Mouse (Mus musculus) ovary, postnatal 14 days (tissue): ENCODE data around the gene Shpk.

Experiments
- DNase-seq: peaks from one replicate; pipeline ENCODE4 v3.0.0; 2022; ENCODE audit warnings: low spot score

The Shpk gene

DNA sequence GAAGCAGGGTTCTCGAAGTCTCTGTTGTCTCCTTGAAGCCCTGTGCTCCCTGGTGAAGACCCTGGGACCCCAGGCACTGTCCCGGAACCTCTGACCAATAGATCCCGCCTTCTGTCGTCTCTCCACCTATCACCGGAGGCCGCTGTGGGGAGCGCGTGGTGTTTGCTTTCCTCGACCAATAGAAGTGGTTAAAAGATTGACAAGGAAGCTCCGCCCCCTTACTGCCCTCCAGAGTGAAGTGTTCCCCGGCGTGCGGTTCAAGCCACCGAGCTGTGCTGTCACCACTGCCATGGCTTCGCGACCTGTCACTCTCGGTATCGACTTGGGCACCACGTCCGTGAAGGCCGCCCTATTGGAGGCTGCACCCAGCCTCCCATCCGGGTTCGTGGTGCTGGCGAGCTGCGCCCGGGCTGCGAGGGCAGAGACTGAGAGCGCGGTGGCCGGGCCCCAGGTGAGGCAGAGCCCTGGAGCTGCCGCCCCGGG is at the start of gene Shpk:
Shpk (plus strand) TSS at position 231 of the 483 bp plus-strand sequence.
- DNase-seq = peak; percentile 87

DNA sequence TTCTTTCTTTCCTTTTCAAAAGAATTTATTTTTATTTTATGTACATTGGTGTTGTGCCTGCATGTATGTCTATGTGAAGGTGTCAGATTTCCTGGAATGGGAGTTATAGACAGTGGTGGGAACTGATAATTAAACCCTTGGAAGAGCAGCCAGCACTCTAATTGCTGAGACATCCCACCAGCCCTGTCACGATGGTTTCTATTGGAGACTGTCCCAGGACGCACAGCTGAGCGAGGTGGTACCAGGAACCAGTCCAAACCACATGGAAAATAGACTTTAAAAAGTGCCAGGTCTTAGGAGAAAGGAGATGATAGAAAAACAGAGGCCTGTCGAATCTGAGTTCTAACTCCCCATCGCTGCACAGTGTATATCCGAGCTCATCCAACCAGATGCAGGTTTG is 44.2 kb upstream of the Shpk start:
- no peak for DNase-seq

DNA sequence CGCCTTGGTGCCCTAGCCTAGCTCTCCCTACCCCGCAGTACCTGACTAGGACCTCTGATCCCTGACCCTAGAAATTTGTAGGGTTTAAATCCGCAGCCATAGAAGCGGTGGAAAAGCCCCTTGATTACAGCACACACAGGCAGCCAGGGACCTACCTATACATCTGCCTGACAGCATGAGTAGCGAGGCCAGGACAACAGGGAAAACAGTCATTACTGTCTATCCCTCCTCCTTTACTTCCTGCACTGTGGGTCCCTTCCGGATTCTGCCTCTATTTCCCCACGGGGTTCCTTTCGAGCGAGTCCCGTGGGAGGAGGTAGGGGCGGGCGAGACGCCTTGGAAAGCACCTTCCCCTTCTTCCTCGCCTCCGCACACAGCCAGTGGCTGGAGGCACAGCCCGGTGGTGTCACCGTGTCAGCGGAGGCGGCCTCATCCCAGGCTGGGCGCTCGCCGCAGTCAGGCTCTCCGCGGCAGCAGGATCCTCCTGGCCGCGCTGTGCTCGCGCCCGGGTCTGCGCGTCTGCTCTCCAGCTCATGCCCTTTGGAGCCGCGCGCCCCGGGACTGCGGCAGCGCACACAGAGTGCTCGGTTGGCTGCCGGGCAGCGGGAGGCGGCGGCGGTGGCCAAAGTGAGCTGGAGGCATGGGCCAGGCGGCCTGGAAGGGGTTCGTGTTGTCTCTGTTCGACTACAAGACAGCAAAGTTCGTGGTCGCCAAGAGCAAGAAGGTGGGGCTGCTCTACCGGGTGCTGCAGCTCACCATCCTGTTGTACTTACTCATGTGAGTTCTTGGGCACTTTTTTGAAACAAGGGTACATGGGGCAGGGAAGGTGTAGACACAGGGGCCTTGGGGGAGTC is 39.1 kb upstream of the Shpk start, which contains the start of gene P2rx5:
P2rx5 (plus strand) TSS at position 465 of the 854 bp plus-strand sequence.
- DNase-seq = peak; percentile 15

DNA sequence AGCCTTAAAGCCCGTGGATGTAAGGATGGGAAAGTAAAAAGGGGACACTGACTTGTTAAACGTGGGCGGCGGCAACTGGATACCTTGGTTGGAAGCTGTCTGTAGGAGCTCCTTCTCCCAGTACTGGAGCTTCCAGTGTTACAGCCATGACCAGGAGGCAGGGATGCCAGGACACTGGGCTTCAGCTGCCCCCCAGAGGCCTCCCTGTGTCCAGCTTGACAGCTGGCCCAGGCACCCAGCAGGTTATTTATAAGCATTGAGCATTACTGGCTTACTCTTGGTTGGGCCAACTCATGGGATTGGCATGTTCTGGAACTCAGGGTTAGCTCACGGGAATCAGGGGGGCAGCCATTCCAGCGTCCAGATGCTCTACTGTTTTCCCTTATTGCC is 38.5 kb upstream of the Shpk start:
- no peak for DNase-seq

DNA sequence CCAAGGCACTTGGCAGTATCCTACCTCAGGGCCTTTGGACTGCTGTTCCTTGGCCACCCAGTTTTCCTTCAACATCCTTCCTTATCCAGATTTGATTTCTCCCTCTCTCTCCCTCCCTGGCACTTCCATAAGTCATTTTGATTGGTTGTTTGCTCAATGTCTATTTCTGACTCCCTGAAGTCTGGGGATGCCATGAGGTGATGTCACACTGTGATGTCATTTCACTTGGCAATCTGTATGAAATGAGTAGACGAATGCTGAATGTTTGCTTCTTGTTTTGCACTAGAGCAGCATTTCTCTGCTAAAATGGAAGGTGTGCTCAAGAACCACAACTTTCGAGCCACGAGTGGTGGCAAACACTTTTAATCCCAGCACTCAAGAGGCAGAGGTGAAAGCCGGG is 37.6 kb upstream of the Shpk start:
- no peak for DNase-seq

DNA sequence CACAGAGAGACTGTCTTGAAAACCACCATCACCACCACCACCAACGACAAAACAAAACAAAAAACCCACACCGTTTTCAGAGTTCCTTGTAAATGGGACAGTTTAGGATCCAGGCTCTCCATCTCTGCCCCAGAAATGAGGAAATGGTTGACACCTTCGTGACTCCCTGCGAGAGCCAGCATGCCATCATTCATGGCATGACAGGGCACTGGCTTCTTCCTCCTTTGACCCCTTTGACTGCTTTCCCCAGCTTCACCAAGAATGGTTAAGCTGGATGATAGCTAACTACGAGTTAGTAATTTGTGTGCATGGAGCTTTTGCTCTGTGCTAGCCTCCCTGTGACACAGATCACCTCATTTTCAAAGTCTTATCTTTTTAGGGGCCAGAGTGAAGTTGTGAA is 37.0 kb upstream of the Shpk start:
- no peak for DNase-seq

DNA sequence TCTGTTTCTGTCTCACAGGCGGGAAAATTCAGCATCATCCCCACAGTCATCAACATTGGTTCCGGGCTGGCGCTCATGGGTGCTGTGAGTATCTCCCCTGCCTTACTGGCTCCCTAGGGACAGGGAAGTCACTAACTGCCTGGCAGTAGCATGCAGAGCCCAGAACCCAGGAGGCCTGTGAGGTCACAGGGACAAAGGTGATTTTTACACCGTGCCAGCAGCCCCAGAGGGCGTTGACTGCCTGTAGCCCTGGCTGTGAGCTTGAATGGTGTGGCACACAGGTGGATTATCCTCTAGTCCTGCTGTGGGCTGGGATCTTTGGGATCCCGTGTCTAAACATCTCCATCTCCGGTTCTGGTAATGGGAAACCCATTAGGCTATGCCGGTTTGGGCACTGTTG is 31.2 kb upstream of the Shpk start:
- no peak for DNase-seq

DNA sequence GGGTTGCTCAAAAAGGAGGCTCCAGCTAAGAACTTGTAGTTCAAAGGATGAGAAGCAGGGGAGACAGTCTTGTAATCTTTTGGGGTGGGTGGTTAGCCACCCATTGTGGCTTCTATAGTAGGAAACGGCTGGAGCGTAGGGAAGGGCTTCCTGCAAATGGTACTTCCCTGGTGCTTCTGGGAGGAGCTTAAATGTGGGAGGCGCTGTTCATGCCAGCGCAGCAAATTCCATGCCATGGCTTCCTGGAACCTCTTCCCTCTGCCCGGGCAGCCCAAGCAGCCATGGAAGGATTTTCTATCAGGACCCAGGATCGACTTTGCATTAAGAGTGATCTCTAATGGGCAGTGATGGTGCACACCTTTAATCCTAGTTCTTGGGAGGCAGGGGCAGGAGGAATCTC is 30.7 kb upstream of the Shpk start:
- DNase-seq = no peak

DNA sequence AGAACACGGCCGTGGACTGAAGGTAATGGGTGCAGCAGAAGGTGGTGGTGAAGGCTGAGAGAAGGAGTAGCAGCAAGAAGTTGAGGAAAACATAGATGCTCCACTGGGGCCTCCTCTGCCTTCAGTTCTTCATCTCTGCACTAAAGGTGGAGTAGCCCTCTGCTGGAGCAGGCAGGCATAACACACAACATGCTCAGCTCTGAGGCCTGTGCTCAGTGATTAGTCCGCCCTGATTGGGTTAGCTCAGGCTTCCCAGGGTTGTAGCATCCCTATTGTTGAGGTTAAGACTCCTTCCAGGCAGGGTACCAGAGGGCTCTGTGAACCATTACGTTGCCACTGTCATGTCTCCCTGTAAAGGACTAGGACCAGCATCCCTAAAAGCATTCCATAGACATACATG is 30.0 kb upstream of the Shpk start:
- peak; percentile 19 for DNase-seq

DNA sequence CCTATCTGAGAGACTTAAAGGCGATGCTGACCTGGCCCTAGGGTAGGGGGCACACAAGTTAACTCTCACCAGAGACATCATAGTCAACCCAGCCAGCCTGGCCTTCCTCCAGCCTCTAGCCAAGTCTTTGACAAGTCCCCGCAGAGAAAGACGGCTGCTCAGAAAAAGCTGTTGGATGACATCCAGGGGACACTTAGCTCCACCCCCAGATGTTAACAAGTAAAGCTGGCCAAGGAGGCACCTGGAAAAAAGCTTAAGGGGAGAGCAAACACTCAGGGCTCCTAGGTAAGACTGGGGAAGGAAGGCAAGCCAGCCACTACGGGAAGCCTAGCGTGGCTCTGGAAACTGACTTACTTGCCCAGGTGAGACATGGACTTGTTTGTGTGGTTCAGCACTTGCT is 27.1 kb upstream of the Shpk start:
- DNase-seq = peak; percentile 23

DNA sequence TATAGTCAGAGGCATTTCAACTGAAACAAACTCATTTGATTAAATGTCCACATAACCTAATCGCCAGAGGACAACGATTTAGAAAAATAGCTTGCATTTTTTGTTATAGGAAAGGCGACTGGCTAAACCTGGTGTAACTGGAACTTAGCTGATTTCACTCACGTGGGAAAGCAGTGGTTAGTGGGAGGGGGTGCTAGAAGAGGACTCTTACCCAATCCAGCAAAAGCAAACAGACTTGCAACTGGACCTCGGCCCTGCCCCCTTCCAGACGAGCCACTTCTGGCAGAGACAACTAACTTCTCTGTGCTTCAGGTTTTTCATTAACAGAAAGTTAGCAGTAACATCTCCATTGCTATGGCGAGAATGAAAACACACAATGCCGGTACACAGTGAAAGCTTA is 23.6 kb upstream of the Shpk start:
- DNase-seq = no peak

DNA sequence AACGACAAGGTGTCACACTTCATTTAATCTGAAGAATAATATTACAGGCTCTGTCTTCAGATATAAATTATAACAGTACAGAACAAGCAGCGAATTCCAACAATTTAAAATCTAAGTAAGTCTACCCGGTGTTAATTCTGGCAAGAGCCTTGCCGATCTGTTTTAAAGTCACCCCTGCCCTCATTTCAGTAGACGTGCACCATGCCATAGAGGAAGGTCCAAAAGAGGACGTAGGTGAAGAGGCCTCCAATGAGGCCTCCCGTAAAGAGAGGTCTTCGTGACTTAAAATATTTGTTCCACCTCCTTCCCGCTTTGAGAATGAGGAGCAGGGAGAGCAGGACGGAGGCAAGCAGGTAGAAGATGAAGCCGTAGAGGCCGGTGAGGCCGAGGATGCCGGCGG is 23.1 kb upstream of the Shpk start:
- DNase-seq = no peak

DNA sequence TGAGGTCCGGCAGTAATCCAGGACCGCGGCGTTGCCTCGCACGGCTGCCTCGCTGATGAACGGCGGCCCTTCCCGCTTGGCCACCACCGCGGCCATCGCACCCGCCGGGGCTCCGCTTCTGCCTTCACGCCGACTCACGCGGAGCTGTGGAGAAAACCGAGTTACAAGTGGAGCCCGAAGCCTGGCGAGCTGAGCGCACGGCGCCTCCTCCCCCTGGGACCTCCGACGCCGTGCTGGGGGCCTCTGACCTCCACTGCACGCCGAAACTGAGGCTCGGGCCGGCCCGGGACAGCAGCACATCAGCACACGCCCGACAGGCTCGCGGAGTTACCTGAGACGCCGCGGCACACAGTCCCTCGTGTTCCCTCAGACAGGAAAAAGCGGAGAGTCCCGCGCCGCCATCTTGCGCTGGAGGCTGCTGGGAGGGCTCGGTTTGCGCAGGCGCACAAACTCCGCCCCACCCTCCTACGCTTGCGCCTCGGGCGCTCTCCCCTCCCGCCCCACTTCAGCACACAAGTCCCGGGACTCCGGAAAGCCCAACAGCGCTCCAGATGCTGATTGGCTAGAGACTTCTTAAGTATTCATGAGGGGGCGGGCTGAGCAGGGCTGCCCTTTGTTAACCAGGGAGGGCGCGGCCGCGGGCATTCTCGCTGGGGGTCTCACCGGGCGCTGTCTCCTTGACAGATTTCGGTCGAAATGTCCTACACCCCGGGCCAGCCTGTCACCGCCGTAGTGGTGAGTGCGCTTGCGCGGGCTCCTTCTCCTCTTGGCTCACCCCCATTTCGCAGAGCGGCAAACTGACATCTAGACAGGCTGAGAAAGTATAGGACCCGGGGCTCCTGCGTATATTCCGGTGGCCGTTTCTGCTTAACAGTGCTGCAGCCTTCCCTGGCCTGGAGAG is 22.4 kb upstream of the Shpk start, which contains the start of the genes Emc6 and Tax1bp3:
Emc6 (minus strand) TSS at position 430 of the 901 bp plus-strand sequence.
Tax1bp3 (plus strand) TSS at position 476 of the 901 bp plus-strand sequence.
- peak; percentile 95 for DNase-seq

DNA sequence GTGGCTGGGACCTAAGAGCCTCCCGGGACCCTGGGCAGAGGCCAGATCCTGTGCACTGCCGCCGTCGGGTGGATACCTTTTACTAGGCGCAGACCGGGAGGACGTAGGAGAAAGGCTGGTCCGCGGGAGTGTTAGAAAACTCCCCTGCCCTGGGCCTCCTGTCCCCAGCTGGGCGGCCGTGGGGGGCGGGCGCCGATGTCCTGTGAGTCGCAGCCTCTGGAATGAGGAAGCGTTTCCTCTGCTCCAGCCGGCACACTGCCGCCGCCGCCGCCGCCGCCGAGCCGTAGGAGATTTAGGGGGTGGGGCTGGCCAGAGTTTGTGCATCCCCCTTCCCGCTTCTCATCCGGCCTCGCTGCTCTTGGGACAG is 21.8 kb upstream of the Shpk start:
- DNase-seq = peak; percentile 67

DNA sequence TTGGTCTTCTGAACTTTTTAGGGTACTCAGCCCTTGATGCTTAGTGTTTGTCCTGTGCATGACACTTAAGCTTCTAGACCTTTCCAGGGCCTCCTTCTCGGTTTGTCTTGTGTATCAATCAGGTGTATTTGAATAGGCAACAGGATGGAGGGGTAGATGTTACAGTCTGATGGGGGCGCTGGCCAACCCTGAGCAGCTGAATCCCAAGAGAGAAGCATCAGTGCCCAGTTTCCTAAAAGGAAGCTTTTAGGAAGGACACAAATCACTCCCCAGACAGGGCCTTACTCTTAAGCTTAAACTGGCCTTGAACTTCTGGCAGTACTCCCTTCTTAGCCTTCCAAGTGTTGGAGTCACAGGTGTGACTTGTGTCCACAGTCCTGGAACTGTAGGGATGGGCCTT is 21.4 kb upstream of the Shpk start:
- no peak for DNase-seq

DNA sequence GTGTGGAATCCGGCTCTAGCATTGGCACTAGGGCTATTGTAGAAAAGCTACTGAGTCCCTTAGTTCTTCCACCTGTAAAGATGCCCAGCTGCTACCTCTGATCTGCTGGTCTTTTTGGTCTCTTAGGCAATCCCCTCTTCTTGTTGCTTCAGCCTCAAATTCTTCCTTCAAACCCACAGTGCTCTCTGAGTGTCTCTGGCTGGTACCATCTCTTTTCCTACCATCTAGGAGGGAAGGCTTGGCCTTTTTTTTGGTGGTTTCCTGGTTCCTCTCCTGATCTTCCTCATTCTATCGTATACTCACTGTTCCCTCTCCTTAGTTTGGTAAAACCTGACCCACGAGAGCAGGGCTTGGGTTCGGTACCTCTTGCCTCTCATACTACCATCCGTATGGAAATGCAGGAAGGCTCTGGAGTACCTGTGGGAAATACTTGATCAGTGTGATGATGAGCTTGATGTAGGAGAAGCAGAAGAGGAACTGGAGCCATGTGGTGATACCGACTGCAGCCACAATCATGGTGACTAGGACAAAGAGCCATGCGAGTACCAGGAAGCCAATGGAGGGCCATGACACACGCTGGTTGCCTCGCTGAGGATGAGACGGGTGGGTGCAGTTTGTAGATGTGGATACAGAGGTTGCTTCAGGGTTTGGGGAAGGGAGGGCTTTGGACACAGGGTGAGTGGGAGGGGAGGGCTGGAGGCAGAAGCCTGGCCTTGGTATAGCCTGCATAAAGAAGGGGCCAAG is 13.2 kb upstream of the Shpk start:
- no peak for DNase-seq

DNA sequence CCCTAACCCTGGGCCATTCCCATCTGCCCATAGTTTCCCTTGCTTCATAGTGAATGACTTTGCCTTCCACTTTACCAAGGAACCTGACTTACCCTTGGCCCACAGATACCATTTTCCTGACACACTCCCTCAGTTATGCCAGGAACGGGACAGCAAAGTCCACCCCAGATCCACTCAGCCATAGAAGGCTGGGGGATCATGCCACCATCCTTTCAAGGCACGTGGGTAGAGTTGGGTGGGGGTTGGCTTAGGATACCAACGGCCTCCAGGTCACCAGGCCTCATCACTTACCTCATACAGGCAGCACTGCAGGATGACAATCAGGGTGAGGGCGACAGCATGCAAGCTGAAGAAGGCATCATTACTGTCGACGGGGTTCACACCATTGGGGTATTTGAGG is 12.0 kb upstream of the Shpk start:
- DNase-seq = no peak

DNA sequence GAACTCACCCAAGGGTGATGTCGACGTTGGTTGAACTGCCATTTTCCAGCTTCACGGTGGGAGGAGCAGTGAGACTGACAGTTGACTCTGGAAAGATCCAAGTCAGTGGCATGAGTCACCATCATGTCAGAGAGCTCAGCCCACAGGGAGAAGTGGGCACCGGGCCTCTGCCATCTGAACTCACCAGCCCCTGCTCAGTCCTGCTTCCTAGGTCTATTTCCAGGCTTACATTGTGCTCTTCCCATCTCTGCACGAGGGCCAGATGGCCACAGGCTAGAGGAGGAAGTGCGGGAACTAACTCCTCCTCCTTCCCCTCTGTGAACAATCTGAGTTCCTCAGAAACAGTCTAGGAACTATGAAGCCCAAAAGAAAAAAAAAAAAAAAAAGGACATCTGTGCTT is 6.2 kb upstream of the Shpk start:
- DNase-seq = no peak

DNA sequence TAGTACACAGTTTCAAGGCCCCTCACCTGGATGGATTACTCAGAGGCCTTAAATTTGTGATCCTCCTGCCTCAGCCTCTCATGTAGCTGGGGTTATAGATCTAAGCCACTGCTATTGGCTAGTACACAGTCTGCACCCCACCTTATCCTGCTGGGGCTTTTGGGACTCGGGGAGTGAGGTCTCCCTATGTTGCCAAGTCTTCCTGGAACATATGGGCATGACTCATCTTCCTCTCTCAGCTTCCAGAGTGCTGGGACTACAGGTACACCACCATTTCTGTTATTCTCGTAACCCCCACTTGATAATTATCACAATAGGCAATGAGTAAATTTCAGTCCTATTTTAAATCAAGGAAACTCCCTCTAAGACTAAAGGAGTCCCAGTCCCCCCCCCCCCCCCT is 4.8 kb upstream of the Shpk start:
- DNase-seq = no peak

DNA sequence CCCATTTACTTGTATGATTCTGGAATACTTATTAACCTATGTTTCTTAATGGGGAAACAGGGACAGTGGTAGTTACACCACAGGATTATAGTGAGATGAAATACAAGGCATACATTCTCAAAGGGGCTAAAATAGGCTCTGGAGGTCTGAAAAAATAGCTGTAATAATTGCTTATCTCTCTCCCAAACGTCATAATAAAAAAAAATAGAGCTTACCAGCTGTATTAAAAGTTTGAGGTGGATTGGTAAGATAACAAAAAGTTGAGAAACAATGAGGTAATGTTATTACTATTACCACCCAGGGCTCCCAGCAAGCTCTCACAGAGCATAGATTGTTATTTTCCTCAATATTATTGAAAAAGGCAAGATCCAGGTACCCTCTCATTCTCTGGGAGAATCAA is 1.1 kb upstream of the Shpk start:
- no peak for DNase-seq

DNA sequence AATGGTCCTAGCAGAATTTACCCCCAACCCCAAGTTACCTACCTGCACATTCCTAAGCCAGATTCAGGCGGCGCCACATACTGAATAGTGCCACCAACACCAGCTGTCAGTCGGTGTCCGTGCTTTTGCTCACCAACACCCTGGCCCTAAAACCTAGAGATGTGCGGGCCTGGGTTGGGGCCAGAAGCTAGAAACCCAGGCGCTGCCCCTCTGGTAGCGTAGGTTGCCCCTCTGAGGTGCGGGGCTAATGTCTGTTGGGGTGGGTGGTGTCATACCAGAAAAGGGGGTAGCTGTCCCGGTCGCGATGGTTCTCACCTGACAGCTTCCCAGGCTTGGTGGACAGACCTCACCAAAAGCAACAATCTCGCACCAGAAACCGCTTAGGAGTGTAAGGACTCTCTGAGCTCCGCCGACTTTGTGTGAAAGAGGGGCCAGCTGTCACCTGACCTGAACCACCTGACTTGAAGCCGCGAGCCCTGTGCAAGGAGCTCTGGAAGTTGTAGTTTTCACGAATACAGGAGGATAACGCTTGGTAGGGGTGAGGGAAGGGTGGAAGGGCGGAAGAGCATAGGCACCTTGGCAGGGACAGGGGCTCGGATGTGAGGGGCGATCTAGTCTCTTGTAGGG is 544 bp upstream of the Shpk start, which contains the start of gene Ctns:
Ctns (minus strand) TSS at position 440 of the 627 bp plus-strand sequence.
- no peak for DNase-seq

DNA sequence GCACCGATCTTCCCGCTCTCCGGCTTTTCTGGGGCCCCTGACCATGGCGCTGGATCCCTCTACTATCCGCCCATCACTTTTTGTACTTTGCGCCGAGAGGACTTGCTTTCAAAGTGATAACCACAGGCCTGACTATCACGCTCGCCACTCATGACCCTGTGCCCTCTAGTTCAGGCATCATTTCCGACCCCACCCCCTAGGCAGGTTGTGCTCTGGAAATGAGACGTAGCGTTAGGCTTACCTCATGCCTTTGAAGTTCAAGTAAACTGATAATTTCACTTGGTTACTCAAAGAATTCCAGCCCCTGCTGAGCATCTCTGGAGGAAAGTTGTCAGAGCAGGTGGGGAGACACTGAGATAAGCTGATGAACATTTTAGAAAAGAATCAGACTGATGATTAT is 619 bp downstream of the Shpk start:
- DNase-seq = no peak
